Mouse (Mus musculus): ENCODE measurements around the gene Opcml.
A peak's percentile ranks its signal among the peaks of the same experiment; 100 is the strongest.

The Opcml gene

DNA sequence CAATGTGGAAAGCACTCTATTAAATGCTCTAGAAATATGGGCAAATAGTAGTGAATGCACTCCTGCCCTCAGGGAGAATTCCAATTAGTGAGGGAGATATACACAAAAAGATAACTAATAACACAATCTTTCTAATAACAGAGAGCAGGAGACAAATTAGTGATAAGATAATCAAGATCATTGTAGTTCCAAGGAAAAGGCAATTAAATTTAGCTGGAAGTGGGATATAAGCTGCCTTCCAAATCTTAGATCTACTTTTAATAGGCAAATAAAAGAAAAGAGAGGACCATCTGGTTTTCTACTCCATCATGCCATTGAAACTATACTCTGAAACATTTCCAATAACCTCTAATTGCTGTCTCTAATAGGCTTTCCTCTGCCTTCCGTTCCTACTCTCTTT lies 742.6 kb downstream of the Opcml start:
- no peak for DNase-seq (ENCODE audit: low spot score in 2 of 2)

DNA sequence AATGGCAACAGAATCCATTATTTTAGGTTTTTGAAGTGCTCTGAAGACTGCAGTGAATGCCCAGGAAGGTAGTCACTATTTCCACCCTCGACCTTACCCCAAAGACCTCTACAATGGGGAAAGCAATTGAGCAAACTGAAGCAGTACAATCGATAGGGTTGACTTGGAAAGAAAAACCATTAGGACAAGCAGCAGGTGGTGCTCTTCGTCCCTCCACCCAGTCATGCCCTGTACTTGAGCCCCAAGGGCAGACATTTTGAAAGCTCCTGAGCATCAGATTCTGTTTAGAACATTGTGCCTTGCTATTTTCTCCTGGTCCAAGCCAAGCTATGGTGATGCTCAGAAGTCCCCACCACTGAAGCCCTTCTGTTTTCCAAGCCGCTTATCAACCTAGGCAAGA lies 744.4 kb downstream of the Opcml start:
- no peak for DNase-seq (ENCODE audit: low spot score in 2 of 2)

DNA sequence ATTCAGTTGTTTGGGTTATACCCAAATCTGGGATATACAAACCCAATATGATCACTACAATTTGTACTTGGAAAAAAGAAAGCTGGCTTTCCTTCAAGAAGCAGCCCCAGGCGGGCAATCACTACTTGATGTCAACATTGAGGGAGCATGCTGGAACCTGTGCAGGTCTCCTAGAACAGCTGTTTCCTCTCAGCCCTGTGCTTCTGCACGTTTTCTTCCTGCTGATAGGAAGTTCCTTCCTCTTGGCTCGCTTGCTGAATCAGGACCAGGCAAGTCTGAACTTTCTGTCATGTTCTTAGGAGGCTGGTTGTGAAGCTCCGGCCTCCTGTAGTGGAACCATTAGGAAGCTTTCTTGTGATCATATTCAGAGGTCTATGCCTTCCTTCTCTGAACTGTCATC lies 746.1 kb downstream of the Opcml start:
- no peak for DNase-seq (ENCODE audit: low spot score in 2 of 2)

DNA sequence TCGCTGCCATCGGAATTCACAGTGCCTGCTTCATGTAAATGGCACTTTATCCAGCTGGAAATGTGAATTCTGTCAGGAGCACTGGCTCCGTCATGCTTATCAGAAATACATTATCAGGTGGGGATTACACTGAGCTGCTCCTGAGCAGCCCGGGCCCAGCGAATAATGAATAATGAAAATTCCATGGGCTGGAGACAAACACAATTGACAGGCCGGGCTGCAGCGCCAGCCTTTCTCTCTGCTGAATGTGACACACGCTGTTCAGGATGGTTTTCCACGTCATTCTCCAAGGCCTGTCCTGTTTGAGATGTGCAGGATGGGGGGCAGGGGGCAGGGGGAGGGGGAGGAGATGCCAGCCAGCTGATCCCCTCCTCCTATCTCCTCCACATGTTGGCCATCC lies 757.6 kb downstream of the Opcml start:
- no peak for DNase-seq (ENCODE audit: low spot score in 2 of 2)

DNA sequence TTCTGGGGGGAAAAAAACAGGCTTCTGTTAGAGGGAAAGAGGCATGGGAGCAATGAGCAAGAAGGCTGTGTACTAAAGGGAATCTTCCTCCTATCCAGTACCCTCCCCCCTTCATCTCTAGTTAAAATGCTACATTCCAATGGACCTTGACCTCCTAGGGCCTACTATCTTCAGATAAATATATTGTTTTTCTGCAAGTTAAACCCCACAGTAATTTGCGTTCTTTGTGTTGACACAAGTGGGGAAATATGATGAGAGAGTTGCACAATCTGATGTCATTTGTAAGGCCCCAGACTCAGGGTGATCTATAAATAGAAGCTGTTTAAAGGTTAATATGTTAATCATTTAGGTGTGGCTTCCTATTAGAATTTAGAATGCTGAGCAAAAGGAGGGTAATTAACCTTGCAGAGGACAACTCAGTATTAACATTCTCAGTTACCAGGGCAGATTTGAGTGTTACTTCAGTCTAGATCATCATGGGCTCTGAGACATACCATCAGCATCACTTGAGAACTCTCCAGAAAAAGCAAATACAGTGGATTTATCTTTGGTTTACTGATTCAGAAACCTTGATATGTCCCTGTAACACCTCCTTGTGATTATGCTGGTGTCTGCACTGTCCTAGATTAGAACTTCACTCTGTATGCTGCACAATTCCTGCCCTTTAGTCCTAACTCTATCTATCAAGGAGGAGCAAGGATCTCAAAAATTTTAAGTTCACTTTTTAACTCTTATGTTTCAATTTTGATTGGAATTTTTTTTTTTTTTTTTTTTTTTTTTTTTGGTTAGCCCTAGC lies 762.0 kb downstream of the Opcml start:
- no peak for DNase-seq (ENCODE audit: low spot score in 2 of 2)

DNA sequence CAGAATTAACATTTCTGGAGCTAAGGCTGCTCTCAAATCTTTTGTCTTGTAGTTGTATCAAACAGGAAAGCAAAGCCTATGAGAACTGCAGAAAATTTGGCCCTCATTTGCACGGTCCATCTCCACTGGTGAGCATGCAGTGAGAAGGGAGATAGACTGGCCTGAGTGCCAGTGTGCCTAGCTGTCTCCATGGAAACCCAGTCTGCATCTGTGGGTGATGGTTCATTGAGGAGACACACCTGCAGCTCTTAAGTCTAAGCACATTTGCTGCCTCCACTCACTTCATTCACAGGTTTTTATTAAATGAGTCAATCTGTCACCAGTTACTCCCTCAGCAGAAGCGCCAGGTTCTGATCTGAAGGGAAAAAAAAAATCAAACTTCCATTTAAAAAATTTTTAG lies 768.1 kb downstream of the Opcml start:
- no peak for DNase-seq (ENCODE audit: low spot score in 2 of 2)

DNA sequence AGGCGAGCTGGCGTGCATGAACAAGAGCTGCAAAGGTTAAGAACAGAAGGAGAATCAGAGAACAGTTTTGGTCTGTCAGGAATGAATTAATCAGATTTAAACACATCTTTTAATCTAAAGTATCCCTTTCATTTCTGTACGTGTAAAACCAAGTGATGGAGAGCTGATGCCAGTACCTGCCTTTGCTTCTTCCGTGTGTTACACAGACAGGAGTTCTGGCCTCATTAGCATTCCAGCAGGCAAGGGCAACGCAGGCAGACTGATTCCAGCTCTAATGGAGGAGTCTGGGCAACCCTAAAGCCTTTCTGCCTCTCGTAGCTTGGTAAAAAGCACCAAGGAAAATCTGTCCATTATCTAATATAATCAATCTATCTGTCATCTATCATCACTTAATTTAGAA lies 771.2 kb downstream of the Opcml start:
- DNase-seq (ENCODE audit: low spot score in 2 of 2): no peak

DNA sequence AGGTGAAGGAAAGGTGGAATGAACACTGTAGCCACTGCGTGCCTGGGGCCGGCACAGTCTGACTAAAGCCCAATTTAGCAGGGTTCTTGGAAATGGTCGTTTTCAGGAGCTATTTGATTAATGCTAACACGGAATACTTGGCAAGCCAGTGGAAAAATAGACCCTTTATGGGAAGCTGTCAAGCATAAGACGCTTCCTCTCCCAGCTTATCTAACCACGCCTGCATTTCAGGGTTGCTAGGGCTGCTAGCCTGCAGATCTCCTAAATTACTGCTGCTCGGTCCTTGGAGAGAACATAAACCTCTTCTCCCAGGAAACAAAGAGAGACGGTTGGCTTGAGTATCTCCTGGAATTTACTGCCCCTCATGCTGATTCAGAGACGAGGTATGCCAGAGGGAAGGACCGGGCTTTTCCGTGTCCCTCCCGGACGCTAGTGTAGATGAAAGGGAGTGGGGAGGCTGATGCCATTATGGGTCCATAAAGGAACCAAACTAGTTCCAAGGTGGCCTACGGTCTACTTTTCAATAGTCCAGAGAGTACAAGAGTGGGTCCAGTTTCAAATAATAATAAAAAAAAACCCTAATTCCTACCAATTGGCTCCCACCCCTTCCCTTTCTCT lies 772.6 kb downstream of the Opcml start:
- DNase-seq (ENCODE audit: low spot score in 2 of 2): no peak

DNA sequence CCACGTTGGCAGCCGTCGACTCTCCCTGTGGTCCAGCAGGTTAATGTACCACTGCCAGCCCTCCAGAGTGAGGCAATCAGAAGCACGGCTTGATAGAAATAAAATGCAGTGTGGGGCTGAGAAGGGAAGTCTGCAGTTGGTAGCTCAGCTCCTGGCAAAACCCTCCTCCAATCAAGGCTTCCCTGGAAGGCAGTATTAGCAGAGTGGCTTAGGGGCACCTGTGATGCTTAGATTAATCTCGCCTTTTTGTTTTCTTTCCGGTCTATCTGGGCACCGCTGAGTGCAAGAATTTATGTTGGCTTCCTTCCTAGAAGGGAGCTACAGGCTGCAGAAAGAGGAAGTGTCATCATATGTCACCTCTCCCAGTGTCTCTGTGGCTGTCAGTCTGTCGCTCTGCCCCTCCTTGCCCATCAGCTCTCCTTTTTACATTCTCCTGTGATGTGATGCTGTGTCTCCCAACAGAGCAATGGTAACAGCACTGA lies 778.5 kb downstream of the Opcml start:
- peak in 1 of 2 experiments; percentile 17 for DNase-seq (ENCODE audit: low spot score in 2 of 2)

DNA sequence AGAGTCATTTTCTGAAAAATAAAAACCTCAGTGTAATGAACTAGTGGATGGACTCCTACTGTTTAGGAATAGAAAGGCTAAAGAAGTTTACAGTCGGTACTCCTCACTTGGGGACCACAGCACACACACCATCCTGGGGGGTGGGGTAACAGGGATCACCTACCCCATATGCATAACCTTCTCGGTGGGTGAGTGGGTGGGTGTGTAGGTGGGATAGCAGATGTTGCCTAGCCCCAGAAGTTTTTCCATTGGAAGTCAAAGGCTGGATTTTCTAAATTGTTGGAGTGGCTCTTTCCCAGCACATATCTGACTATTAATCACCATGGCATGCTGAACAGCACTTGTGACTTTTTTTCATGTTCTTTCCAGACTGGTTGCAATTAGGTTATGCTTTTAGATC lies 779.2 kb downstream of the Opcml start:
- no peak for DNase-seq (ENCODE audit: low spot score in 2 of 2)

DNA sequence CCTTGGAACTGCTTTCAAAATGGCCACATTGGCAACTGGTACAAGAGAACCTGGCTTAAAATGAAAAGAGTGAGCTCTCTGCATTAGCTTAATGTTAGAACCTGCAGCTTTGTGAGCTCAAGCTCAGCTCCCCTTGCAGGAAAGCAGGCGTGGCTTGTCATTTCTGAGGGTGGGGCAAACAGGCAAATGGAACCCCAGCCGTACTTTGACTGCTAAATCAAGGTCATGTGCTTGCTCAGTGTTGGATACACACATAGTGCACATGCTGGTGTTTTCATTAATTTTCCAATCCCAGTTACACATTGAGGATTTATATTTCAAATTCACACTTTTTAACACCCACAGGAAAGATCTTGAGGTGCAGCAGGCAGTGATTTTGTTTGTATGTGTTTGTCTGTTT lies 781.1 kb downstream of the Opcml start:
- no peak for DNase-seq (ENCODE audit: low spot score in 2 of 2)

DNA sequence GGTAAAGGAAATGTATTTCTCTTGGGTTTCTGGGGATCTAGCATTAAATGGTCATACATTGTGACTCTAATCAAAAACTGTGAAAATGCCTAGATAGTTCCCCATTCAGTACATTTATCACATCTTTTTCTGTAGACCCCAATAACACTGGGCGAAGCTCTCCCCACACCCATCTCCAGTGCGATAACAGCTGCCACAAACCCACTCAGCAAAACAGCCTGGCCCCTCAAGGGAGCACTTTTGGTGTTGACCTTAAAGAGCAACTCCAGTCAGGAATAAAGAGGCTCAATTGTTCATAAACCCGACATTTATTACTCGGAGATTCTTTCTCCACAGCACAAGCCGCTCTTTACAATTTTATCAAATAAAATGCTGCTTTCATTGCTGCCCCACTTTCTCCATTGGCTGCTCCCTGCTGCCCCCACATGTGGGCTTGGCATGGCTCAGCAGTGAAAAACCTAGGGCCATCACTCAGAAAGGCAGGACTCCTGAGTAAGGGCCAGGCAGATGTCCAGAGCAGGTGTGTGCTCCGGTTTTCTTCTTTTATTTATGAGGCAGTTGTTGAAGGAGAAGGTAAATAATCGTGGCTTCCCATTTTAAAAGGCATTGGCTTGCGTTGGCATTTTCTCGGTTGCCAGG lies 781.7 kb downstream of the Opcml start:
- no peak for DNase-seq (ENCODE audit: low spot score in 2 of 2)

DNA sequence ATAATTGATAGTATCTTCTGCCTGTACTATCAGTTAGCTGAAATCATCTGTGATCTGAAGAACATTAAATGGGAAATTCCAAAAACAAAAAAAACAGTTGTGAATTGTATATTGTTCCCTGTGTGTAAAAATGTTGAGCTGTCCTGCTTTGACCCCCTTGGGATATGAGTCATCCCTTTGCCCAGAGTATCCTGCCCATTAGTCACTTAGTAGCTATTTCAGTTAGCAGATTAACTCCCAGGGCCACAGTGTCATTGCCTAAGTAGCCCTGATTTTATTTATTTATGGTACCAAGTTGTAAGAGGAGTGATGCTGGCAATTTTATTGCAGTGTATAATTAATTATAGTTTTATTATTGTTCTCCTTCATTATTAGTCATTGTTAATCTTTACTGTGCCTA lies 788.2 kb downstream of the Opcml start:
- no peak for DNase-seq (ENCODE audit: low spot score in 2 of 2)

DNA sequence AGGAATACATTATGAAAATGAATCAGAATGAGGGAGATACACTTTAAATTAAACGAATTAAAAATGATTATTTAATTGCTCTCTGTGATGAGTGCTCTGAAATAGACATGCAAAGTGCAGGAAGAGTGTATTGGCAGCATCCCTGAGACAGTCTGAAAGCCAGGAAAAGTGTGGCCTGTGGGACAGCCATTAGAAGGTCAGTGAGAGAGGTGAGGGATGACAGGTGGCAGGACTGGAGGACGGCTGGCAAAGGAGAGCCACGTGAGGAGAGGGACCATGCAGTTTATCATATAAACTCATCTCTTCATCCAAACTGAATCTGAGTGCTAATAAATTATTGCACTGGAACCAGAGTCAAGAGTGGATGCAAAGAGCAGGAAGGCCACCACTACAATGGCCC lies 796.7 kb downstream of the Opcml start:
- no peak for DNase-seq (ENCODE audit: low spot score in 2 of 2)

DNA sequence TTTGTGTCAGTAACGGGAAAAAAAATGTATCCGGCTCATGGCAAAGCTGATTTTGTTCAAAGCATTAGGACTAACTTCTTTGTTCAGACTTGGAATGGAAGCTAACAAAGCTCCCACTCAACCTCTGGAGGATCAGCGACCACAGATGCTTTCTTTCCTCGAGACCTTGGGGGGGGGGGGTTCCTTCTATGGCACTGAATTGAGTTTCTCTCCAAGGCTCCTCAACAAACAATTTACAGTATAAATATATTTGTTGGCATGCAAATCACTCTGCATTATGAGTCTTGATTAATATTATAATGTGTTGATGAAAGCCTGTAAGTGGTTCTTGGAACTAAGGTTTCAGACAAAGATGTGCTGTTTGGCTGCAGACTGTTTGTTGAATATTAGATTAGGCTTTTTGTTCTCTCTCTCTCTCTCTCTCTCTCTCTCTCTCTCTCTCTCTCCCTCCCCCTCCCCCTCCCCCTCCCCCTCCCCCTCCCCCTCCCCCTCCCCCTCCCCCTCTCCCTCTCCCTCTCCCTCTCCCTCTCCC lies 797.3 kb downstream of the Opcml start:
- no peak for DNase-seq (ENCODE audit: low spot score in 2 of 2)

DNA sequence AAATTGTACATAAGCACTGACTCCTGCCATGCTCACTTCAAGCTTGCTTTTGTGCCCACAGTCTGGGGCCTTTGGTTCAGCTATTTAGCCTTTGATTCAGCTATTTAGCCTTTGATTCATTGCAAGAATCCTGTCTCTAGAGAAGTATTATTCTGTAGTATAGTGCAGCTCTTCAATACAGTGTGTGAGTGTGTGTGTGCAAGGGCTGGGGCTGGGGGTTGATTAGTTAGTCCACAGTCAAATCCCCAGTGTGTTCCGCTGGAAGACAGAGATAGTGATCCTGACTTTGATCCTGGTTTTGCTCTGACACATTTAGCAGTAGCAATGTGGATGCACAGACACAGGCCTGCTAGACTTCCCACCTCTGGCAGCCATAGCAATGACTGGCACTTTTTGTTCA lies 797.9 kb downstream of the Opcml start:
- DNase-seq (ENCODE audit: low spot score in 2 of 2): no peak

DNA sequence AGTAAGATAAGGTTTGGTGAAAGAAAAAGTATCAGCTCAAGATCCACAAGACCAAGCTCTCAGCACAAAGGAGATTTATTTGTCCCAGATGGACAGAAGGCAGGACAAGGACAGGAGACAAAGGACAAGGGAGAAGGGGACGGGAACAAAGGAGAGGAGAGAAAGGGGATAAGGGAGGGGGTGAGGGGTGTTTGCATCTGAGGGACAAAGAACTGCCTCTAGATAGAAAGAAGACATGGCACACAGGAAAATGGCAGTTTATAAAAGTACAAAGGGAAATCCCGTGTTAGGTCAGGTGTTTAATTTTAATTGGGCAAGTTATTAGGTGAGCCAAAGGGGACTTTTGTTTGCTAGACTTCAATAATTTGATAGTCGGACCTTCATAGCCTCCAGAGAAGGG lies 801.6 kb downstream of the Opcml start:
- no peak for DNase-seq (ENCODE audit: low spot score in 2 of 2)

DNA sequence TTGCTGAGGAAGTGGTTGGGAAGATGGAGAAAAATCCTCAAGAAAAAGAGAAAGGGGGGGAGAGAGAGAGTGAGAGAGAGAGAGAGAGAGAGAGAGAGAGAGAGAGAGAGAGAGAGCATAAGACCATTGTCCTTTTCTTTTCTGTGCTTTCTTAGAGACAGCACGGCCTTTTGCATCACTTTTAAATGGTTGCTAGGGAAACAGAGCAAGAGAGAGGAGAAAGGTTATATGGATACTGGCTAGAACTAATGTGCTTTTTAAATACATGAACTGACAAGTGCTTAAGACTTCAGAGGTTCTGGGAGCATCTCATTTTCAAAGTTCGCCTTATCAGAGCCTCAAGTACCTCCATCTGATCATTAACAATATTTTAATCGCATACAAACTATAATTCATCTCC lies 804.5 kb downstream of the Opcml start:
- no peak for DNase-seq (ENCODE audit: low spot score in 2 of 2)

DNA sequence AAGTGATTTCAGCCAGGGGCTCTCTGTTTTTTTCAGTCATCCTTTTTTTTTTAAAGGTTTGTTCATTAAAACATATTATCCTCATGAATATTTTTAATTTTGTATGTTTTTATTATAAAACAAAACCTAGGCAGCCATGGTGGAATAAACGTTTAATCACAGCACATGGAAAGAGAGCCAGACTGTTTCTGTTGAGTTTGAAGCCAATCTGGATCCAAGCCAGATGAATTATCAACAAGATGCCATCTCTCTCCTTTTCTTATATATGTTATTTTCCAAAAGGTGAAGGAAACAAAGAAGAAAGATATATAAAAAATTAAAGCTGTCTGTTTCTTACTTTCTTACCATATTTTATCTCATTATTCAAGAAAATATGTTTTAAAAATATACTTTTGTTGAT lies 815.0 kb downstream of the Opcml start:
- no peak for DNase-seq (ENCODE audit: low spot score in 2 of 2)

DNA sequence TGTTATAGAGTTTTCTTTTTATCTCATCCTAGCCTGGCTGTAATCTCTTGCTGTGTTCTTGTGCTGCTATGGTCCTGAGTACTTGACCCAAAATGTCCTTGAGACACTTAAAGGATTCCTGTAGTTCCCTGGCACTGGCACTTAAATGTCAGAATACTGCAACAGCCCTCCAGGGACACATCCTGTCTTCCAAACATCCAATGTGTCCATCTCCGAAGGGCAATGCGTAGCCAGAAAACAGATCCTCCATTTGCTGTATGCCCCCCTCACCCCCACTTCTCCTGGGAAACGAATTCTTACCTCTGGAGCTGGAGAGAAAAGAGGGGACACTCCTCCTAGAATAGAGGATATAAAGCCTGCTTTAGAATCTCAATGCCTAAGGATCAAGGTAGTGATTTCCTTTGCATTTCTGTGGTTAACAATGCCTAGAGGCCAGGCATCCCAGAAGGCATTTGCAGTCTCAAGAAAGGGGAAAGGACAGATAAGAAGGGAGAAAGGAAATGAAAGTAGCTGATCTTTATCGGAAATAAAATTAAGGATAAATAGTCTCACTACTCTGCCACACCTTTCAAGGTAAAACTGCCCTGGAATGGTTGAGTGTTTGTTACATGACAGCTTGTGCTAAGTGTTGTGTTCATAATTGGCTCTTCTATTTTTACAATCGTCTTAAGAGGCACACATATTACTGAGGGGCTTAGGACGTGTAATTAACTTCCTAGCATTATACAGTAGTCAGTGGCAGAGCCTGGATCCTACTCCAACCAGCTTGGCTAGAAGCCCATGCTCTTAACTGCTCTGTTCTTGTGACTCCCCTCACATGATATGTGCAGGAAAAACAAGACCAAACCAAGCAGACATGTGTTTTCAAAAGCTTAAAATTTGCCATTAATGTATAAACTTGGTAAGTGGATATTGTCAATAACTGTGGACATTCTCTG lies 823.4 kb downstream of the Opcml start:
- DNase-seq (ENCODE audit: low spot score in 2 of 2): no peak

DNA sequence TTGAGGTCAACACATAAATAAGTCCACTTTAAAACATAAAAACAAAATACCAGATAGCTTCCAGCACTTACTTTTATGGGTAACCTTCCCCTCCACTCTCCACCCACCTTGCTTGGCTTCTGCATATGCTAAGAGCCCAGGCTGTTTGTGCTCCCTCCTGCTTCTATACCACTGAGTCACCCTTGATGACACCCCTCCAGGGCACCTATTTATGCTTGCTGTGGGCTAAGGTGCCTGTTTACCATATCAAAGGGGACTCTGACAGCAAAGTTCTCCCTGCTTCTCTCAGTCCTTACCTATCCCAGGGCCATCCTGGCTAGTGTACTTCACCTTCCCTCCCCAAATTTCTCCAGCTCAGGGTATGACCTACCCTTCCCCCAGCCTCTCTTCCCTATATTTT lies 824.9 kb downstream of the Opcml start:
- DNase-seq (ENCODE audit: low spot score in 2 of 2): no peak

DNA sequence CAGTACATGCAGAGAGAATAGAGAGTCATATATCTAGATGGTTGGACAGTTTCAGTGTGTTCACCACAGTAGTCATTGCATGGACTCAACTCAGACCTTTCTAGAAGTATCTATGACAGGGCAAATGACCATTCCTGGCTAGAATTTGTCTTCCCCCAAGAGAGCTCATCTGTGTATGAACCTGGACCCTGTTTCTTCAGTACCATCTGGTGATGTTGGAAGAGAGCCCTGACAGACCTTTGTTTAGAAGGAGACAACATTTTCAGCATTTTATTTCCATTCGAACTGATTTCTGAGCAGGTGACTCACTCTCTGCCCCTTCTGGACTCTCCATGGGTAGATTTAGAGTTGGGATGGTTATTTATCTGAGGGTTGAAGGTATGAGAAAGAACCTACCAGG lies 827.1 kb downstream of the Opcml start:
- no peak for DNase-seq (ENCODE audit: low spot score in 2 of 2)
